Mouse (Mus musculus): ENCODE results near the gene Gm11115.

Gm11115 gene

DNA sequence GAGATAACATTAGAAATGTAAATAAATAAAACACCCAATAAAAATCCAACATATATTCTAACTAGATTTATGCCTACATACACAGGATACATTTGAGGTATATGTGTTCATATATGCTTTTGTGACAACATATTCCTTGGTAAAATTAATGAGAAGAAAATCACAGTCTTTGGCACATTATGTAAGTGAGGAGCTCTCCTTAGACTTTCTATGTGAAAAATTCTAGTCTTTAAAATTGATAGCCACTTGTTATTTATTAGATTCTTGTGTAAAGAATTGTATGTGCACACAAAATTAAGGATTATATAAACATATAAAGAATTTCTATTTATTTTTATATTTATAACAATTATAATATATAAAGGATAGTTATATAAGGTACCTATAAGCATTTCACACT is at the start of gene Gm11115:
Gene Gm11115 (minus strand): TSS at position 101 of the 400 bp plus-strand sequence.
- no peak for DNase-seq (ENCODE audit: extremely low spot score)

DNA sequence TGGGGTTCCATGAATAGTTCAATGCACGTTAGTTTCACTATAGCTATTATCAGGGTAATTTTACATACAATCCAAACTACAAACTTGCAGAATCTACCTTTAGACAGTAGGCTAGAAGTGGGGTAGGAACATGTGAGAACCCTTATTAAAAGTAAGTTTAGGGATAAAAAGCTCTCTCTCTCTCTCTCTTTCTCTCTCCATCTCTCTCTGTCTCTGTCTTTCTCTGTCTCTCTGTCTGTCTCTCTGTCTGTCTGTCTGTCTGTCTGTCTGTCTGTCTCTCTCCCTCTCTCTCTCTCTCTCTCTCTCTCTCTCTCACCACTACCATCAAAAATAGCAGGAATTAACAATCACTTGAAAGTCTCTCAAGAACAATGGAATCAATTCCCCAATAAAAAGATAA is 42.5 kb downstream of the Gm11115 start, which contains the start of gene Gm11116:
Gene Gm11116 (minus strand): TSS at position 101 of the 400 bp plus-strand sequence.
- DNase-seq (ENCODE audit: extremely low spot score) = no peak

All from embryo, embryonic 9.5 days (tissue).